Mouse (Mus musculus) midbrain, embryonic 12.5 days (tissue): Measurements from ENCODE around the gene Dennd1b. TPM values are rescaled to one million over a fixed set of nuclear protein-coding genes. Genes with fewer than 3 reads are reported as not detected.

ENCODE experiments used
- ATAC-seq: fragments of 200-750 bp; cut with Nextera tagmentation; 2 replicates; pipeline ENCODE4 v1.8.0; 2017; ENCODE audit warnings: low read depth, moderate TSS enrichment, moderate library complexity; ENCODE audit not compliant: low FRiP score
- H3K27ac ChIP-seq: fragments of 300-500 bp; sonication (generic); replicated peaks from 2 replicates; pipeline ENCODE4 v1.5.1; 2016; ENCODE audit warnings: mild to moderate bottlenecking
- H3K27me3 ChIP-seq: fragments of 300-500 bp; sonication (generic); 2 replicates; pipeline ENCODE4 v1.6.1; 2016; ENCODE audit warnings: mild to moderate bottlenecking
- H3K36me3 ChIP-seq: fragments of 300-500 bp; sonication (generic); 2 replicates; pipeline ENCODE4 v1.6.1; 2016
- H3K4me1 ChIP-seq: fragments of 300-500 bp; sonication (generic); 2 replicates; pipeline ENCODE4 v1.6.1; 2016
- H3K4me2 ChIP-seq: fragments of 300-500 bp; sonication (generic); replicated peaks from 2 replicates; pipeline ENCODE4 v1.6.1; 2016; ENCODE audit warnings: mild to moderate bottlenecking, moderate library complexity
- H3K4me3 ChIP-seq: fragments of 300-500 bp; sonication (generic); 2 replicates; pipeline ENCODE4 v1.5.1; 2016; ENCODE audit warnings: mild to moderate bottlenecking
- H3K9ac ChIP-seq: fragments of 300-500 bp; sonication (generic); replicated peaks from 2 replicates; pipeline ENCODE4 v1.6.1; 2016; ENCODE audit warnings: mild to moderate bottlenecking, moderate library complexity
- H3K9me3 ChIP-seq: fragments of 300-500 bp; sonication (generic); 2 replicates; pipeline ENCODE4 v1.6.1; 2016; ENCODE audit warnings: mild to moderate bottlenecking
- WGBS: fragments of 180-500 bp; shearing (Covaris S2); methylation state at CpG from one replicate; pipeline ENCODE4 v1.1.7; 2016; 5-methylcytosine and 5-hydroxymethylcytosine counted together
- polyA plus RNA-seq: library from polyadenylated mRNA; unstranded; fragments of >200 nt; fragmentation: Nextera tagmentation; extraction: Ambion mirVana; gene quantifications from 2 replicates; pipeline ENCODE4 v1.2.1, GENCODE M21; 2016

The Dennd1b gene
- polyA plus RNA-seq, 1 experiment from 2014 or later, result 15.3 TPM

- Histone ChIP-seq H3K4me2 (no peak overlapping the region), H3K36me3 (peaks cover 7% of the 10 kb centered on the region; the same call in 1 of the 2 replicates), H3K27me3 (no peaks in the 10 kb centered on the region), H3K4me1 (0 out of 2 replicates have a peak, but pooled peaks cover 7% of the 10 kb centered on the region), H3K9ac (no peak overlapping the region), H3K9me3 (no peaks in the 10 kb centered on the region), H3K4me3 (no peak overlapping the region), H3K27ac (no peak overlapping the region)
- WGBS, result 92% methylated on average over 2 of the region's 2 CpGs
- no peak for ATAC-seq
Measured at GRCm38 (mm10) chr1:138965511-138965910, 2.3 kb downstream of the Dennd1b start.

- Histone ChIP-seq H3K27ac (no peak overlapping the region), H3K4me3 (no peak overlapping the region), H3K9me3 (no peaks in the 10 kb centered on the region), H3K4me2 (no peak overlapping the region), H3K27me3 (no peaks in the 10 kb centered on the region), H3K36me3 (peaks cover 7% of the 10 kb centered on the region; the same call in 1 of the 2 replicates), H3K4me1 (0 out of 2 replicates have a peak, but pooled peaks cover 7% of the 10 kb centered on the region), H3K9ac (no peak overlapping the region)
- 94% methylated on average over 7 of the region's 7 CpGs for WGBS
- ATAC-seq, result no peak
Measured at GRCm38 (mm10) chr1:138967450-138967849, 4.2 kb downstream of the Dennd1b start.

DNA sequence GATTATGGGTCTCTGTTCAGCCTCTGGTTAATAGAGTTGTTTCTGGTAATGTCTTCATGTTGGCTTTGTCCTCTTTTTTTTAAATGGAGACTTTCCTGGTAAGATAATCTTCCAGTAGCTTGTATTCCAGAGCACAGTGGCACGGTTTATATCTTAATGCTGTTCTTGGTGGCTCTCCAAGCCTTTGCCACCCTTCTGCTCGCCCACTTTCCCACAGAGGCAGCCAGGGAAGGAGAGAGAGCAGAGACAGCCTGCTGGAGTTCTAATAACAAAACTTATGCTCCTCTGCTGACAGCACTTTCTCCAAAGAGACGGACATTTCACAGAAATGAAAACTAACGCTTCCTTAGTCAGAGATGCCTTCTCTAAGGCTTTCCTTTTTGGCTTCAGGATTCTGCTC is 6.8 kb downstream of the Dennd1b start:
- Histone ChIP-seq H3K9me3 (no peaks in the 10 kb centered on the region), H3K4me1 (no peaks in the 10 kb centered on the region), H3K4me2 (no peak overlapping the region), H3K27ac (no peak overlapping the region), H3K27me3 (no peaks in the 10 kb centered on the region), H3K4me3 (no peak overlapping the region), H3K9ac (no peak overlapping the region), H3K36me3 (peaks cover 7% of the 10 kb centered on the region; the same call in 1 of the 2 replicates)
- no peak for ATAC-seq
- 79% methylated on average over 4 of the region's 4 CpGs for WGBS

DNA sequence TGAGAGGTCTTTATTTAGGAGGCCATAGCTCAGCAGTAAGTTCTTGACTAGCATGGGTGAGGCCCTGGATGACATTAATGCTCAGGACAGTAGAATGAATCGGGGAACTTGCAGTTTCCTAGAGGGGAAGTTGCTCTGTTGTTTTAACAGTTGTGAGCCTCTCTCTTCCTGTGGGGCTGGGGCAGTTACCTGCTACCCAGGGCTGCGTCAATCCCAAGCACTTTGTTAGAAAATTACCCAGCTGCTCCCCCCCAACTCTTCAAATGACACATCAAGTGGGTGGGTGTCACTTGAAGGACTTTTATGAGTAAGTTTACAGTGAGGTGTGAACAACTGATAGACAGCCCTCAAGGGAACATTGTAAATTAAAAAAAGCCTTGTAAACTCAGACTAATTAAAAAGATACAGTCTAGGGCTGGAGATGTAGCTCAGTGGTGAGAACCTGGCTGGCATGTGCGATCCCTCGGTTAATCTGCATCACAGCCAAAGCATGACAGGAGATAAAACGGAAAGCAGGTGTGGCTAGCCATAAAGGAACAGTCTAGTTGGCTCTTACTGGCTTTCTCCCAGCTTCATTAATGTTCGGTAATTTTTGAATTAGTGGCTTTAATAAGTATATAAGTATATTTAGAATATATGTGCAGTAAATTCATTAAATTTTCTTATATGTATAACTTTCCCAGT is 10.4 kb downstream of the Dennd1b start:
- Histone ChIP-seq H3K27ac (no peak overlapping the region), H3K4me1 (no peaks in the 10 kb centered on the region), H3K4me2 (no peak overlapping the region), H3K9ac (no peak overlapping the region), H3K36me3 (no peaks in the 10 kb centered on the region), H3K27me3 (no peaks in the 10 kb centered on the region), H3K9me3 (no peaks in the 10 kb centered on the region), H3K4me3 (no peak overlapping the region)
- WGBS, result 93% methylated on average over 6 of the region's 6 CpGs
- no peak for ATAC-seq

- no peak for ATAC-seq
- H3K36me3 ChIP-seq, result no peaks in the 10 kb centered on the region
- no peak overlapping the region for H3K27ac ChIP-seq
- no peak overlapping the region for H3K4me2 ChIP-seq
- 93% methylated on average over 8 of the region's 8 CpGs for WGBS
- H3K9ac ChIP-seq, result no peak overlapping the region
- H3K9me3 ChIP-seq, result no peaks in the 10 kb centered on the region
- H3K4me3 ChIP-seq, result no peak overlapping the region
- no peaks in the 10 kb centered on the region for H3K4me1 ChIP-seq
- H3K27me3 ChIP-seq, result no peaks in the 10 kb centered on the region
Measured at GRCm38 (mm10) chr1:138974836-138975235, 11.6 kb downstream of the Dennd1b start.

DNA sequence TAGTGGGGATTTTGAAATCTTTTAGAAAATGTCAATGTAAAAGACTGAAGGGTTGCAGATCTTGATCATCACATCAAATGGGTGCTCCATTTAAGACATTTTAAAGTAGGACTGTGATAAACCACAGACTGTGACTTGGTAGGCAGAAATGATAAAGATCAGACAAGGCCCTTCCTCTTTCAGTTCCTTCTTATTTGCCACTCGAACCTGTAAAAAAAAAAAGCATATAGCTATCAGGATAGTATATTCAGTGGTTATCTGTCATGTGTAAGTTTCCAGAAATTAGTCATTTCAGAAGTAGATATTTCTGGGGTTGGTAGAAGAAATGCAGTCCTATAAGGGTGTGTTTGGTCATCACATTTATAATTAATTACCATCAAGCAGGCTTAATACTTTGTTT is 12.7 kb downstream of the Dennd1b start:
- WGBS, result 83% methylated on average over 1 of the region's 1 CpGs

GRCm38 (mm10) chr1:138982203-138982602 is 19.0 kb downstream of the Dennd1b start:
- no peak overlapping the region for H3K4me3 ChIP-seq
- no peak for ATAC-seq
- peaks cover 12% of the 10 kb centered on the region for H3K4me1 ChIP-seq
- H3K27ac ChIP-seq, result 0 out of 2 replicates have a peak overlapping the region, but pooled peaks have one; percentile 25
- H3K4me2 ChIP-seq, result no peak overlapping the region
- WGBS, result 81% methylated on average over 7 of the region's 7 CpGs
- no peaks in the 10 kb centered on the region for H3K27me3 ChIP-seq
- no peak overlapping the region for H3K9ac ChIP-seq
- no peaks in the 10 kb centered on the region for H3K36me3 ChIP-seq
- no peaks in the 10 kb centered on the region for H3K9me3 ChIP-seq

More for the DNA sequence above, 12.7 kb downstream of the Dennd1b start:
- Histone ChIP-seq H3K27me3 (no peaks in the 10 kb centered on the region), H3K9ac (no peak overlapping the region), H3K4me1 (no peaks in the 10 kb centered on the region), H3K9me3 (no peaks in the 10 kb centered on the region), H3K4me2 (no peak overlapping the region), H3K36me3 (no peaks in the 10 kb centered on the region), H3K27ac (no peak overlapping the region), H3K4me3 (no peak overlapping the region)
- no peak for ATAC-seq

GRCm38 (mm10) chr1:138982611-138983010 is 19.4 kb downstream of the Dennd1b start:
- Histone ChIP-seq H3K4me1 (peaks cover 12% of the 10 kb centered on the region), H3K9me3 (no peaks in the 10 kb centered on the region), H3K27ac (0 out of 2 replicates have a peak overlapping the region, but pooled peaks have one; percentile 25), H3K4me3 (no peak overlapping the region), H3K27me3 (no peaks in the 10 kb centered on the region), H3K9ac (no peak overlapping the region), H3K4me2 (no peak overlapping the region), H3K36me3 (no peaks in the 10 kb centered on the region)
- WGBS, result 58% methylated on average over 5 of the region's 5 CpGs
- no peak for ATAC-seq

- ATAC-seq, result no peak
- 65% methylated on average over 2 of the region's 2 CpGs for WGBS
- H3K9me3 ChIP-seq, result no peaks in the 10 kb centered on the region
- H3K27me3 ChIP-seq, result no peaks in the 10 kb centered on the region
- H3K4me3 ChIP-seq, result no peak overlapping the region
- H3K36me3 ChIP-seq, result no peaks in the 10 kb centered on the region
- H3K4me2 ChIP-seq, result no peak overlapping the region
- peaks cover 12% of the 10 kb centered on the region for H3K4me1 ChIP-seq
- H3K9ac ChIP-seq, result no peak overlapping the region
- no peak overlapping the region for H3K27ac ChIP-seq
Measured at GRCm38 (mm10) chr1:138983064-138983463, 19.8 kb downstream of the Dennd1b start.

DNA sequence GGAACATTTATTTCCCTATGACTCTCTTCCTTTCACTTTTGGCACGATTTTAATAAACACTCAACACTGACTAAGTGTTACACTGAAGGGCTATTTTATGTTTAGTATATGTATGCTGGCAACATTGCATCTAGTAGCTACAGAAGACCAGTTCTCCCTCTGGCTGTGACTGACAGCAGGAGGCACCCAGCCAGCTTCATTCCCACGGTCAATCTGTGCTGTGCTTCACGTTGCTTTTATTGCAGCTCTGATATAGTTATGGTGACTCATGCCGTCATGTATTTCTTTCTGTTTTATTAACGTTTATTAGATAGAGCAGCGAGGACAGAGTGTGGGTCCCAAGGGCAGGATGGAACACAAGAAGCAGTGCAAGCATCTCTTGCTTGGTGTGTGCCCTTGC is 20.2 kb downstream of the Dennd1b start:
- Histone ChIP-seq H3K4me3 (no peak overlapping the region), H3K4me1 (peaks cover 12% of the 10 kb centered on the region), H3K9ac (no peak overlapping the region), H3K27me3 (no peaks in the 10 kb centered on the region), H3K4me2 (no peak overlapping the region), H3K36me3 (no peaks in the 10 kb centered on the region), H3K9me3 (no peaks in the 10 kb centered on the region), H3K27ac (no peak overlapping the region)
- no peak for ATAC-seq
- 86% methylated on average over 6 of the region's 6 CpGs for WGBS

GRCm38 (mm10) chr1:138984161-138984560 is 20.9 kb downstream of the Dennd1b start:
- WGBS, result 95% methylated on average over 4 of the region's 4 CpGs
- no peaks in the 10 kb centered on the region for H3K36me3 ChIP-seq

DNA sequence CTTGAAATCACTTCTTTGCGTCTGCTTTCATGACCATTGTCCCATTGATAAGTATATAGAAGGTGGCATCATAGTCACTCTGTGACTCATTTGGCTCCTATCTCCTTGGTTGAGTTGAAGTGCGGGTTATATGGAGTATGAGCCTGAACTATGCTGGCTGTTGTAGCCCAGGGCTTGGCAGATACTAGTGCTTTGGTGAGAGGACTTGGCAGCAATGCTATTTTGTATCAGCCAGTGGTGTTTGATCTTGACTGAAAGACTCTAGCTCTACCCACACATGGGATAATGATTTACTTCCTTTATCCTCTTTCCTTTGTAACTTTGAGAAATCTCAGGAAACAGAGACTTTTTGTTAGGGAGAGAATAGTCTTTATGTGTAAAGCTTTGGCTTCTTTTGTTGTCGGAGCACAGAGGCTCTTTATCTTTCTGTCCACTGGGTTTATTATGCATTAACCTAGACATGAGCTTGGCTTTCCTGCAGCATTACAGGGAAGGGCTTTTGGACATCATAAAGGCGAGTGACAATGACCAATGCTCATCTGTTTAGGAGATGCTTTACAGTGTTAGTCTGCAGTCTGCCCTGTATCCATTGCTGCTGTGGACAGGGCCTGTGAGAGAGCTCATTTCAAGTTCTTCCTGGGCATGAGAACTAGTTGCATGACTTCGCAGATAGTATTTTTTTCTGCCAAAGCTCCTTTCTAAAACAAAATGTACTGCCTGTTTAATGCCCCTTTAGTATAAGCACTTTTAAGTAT is 29.3 kb downstream of the Dennd1b start:
- Histone ChIP-seq H3K4me3 (no peak overlapping the region), H3K27me3 (peaks cover 6% of the 10 kb centered on the region; the same call in 1 of the 2 replicates), H3K9ac (no peak overlapping the region), H3K4me1 (peaks cover 6% of the 10 kb centered on the region; the same call in 1 of the 2 replicates), H3K36me3 (no peaks in the 10 kb centered on the region), H3K9me3 (0 out of 2 replicates have a peak, but pooled peaks cover 3% of the 10 kb centered on the region), H3K27ac (no peak overlapping the region), H3K4me2 (no peak overlapping the region)
- no peak for ATAC-seq
- 61% methylated on average over 5 of the region's 5 CpGs for WGBS

More at GRCm38 (mm10) chr1:138984161-138984560, 20.9 kb downstream of the Dennd1b start:
- no peak overlapping the region for H3K4me3 ChIP-seq
- peaks cover 12% of the 10 kb centered on the region for H3K4me1 ChIP-seq
- ATAC-seq, result no peak
- H3K27me3 ChIP-seq, result no peaks in the 10 kb centered on the region
- no peaks in the 10 kb centered on the region for H3K9me3 ChIP-seq
- H3K9ac ChIP-seq, result no peak overlapping the region
- H3K27ac ChIP-seq, result no peak overlapping the region
- H3K4me2 ChIP-seq, result no peak overlapping the region
